Mouse (Mus musculus): ENCODE results near the gene Aldh1a1.
"Not testable (repeated sequence)": the region's sequence is repeated elsewhere in the genome, so short reads cannot be mapped to it uniquely, and the experiment has no call there.

Gene Aldh1a1

GRCm38 (mm10) chr19:20555365-20555764 is 62.9 kb downstream of the Aldh1a1 start:
- DNase-seq (ENCODE audit: low read depth, low spot score) = no peak

DNA sequence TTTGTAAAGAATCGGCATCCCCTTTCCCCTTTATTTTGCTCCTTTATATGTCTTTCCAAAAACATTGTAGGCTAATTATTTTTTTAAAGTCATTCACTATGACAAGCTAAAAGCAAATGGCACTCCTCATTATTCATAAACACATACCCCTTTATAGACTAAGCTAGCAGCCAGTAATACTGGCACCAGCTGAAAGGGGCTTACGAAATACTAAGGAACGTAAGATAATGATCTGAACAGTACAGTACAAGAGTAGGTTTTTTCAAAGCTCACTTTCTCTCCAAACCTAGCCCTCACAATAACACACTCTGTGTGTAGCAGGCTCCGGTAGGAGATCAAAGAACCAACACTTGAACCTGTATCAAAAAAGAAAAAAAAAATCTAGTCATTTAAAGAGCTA is 64.7 kb downstream of the Aldh1a1 start:
- no peak for DNase-seq (ENCODE audit: low read depth, low spot score)

DNA sequence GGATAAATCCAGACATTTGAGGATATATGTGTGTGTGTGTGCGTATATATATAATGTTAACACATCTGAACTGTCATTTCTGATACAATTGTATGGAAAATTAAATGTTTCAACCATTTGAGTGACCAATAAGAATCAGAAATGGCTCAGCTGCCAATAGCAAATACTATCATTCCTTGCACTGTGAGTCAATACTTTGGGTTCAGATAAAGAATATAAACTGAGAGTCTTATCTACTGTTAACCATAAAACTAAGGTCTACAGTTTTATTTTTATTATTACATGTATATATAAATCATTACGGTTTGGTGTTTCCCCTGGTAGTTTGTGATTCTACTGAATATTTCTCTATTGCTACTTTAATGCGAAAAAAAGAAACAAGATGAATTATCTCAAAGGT is 65.6 kb downstream of the Aldh1a1 start:
- no peak for DNase-seq (ENCODE audit: low read depth, low spot score)

DNA sequence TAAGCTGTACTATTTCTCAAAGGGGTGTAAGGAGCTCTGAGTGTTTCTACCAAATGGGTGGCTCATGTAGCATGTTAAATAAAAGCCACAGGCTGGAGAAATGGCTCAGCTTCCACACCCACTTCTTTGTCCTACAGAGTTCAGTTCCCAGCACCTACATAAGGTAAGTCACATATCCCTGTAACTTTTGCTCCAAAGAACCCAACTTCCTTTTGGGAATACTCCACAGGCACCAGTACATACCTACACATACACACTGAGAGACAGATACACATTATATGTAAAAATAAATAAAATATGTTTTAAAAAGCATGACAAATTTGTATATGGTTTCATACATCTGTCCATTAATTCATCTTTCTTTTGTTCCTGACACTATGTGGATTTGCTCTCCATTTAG is 66.0 kb downstream of the Aldh1a1 start:
- no peak for DNase-seq (ENCODE audit: low read depth, low spot score)

- DNase-seq (ENCODE audit: low read depth, low spot score) = no peak
These were observed 66.4 kb downstream of the Aldh1a1 start for GRCm38 (mm10) chr19:20558952-20559351.

- DNase-seq (ENCODE audit: low read depth, low spot score) = no peak
These were observed 67.4 kb downstream of the Aldh1a1 start for GRCm38 (mm10) chr19:20559952-20560351.

GRCm38 (mm10) chr19:20562396-20562795 is 69.9 kb downstream of the Aldh1a1 start:
- no peak for DNase-seq (ENCODE audit: low read depth, low spot score)

DNA sequence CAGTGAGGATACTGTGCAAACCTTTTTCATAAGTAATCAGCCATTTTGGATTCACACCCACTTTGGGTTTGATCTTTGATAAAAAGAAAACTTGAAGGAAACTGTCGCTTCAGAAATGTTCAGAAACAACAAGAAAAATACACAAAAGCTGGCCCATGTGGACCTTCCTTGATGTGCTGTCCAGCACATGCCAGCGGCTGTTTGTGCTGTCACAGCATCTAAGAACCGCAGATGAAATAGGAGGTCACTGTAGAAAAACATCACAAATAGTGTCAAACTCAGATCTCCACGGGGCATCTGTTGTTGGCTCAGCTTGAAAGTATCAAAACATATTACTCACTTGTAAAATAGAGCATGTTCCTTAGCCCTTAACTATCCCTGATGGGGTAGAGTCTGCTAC is 73.8 kb downstream of the Aldh1a1 start:
- peak; percentile 14 for DNase-seq (ENCODE audit: low read depth, low spot score)

DNA sequence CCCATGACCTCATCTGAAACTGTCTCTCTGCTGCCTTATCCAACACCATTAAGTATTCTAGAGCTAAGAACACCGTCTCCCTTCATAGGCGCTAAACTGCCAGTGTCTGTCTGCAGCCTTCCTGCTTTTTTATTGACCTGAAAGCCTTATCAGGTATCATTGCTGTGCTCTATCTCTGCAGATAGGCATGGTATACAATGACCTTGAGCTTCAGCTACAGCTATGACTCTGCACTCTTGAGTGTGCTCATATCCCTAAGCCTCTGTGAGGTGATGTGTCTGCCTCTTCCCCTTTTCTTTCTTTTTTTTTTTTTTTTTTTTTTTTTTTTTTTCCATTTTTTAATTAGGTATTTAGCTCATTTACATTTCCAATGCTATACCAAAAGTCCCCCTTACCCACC is 74.5 kb downstream of the Aldh1a1 start:
- no peak for DNase-seq (ENCODE audit: low read depth, low spot score)

- peak; percentile 3 for DNase-seq (ENCODE audit: low read depth, low spot score)
These were observed 84.5 kb downstream of the Aldh1a1 start for GRCm38 (mm10) chr19:20576984-20577383.

DNA sequence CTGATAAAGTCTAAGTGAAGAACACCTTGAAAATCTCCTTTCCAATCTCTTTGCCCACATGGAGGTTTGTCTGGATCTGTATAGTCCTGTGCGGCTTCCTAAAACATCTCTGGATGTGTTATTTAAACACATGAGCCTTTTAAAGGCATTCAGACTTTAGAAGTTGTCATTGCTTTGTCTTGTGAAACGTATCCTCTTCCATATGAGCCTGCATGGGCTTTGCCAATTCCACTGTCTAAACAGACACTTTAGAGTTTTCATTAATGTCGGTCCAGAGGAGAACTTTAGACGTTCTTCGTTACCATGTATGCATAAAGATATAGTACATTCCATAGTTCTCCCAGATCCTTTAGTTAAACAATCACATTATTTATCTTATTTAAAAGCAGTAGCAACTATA is 84.9 kb downstream of the Aldh1a1 start:
- no peak for DNase-seq (ENCODE audit: low read depth, low spot score)

DNA sequence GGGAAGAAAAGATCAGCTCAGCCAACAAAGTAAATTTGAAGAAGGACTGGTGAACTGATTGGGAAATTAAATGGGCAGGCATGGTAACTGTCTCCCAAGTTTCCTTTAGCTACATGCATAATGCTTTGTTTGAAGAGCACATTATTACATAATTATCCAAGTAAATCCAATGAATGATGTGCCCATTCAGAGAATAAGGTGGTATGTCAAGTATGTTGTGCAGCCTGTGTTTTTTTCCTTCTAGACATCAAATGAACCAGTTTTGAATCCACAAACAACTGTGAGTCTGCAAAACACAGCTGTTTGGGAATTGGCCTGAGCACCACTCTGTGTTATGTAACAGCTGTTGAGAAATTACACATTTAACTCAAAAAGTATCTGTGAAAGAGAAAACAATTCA is 107.4 kb downstream of the Aldh1a1 start:
- DNase-seq (ENCODE audit: low read depth, low spot score) = no peak

GRCm38 (mm10) chr19:20601739-20602138 is 109.2 kb downstream of the Aldh1a1 start:
- peak; percentile 2 for DNase-seq (ENCODE audit: low read depth, low spot score)

DNA sequence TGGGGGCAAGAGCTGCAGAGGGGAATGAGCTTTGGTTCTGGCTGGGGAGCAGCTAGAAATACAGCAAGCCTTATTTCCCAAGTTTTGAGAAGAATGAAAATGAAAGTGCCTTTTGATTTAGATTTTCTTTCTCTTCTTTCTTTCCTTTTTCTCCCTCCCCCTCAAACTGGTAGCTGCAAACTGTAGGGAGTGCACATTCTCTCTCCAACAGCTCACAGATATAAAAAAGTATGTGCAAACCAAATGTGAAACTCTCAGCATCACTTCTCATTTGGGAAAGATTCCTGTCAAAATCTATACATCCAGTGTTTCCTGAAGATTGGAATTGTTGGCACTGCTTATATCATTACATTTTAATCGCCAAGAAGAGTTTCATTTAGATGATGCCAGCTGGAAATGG is 110.7 kb downstream of the Aldh1a1 start:
- no peak for DNase-seq (ENCODE audit: low read depth, low spot score)

GRCm38 (mm10) chr19:20603866-20604265 is 111.4 kb downstream of the Aldh1a1 start:
- DNase-seq (ENCODE audit: low read depth, low spot score) = no peak

DNA sequence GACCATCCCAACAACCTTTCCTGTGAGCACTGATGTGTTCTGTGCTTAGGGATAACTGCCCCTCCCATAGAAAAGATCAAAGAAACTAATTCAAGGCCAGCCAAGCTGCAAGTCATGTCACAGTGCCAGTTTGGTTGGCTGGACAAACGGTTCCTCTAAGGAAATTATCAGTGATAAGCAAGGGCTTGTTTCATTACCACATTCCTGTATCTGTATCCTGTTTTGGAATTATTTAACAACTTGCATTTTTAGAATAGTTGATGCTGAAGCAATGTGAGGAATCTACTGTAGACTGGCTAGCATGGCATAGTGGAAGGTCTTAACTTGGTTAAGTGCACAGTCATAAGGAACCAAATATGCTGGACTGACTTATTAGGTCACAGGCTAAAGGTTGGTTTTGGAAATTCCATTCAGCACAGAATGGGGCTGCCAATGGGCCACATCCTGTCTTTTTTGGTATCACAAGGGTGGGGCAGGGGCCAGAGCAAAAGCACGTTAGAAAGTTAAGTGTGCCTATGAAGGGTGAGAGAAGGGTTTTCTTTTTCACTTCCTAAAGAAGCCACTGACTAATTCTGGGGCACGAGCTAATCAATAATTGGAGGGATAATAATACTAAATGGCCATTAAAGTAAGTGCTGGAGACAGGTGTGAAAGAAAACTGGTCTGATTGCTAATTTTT is 121.9 kb downstream of the Aldh1a1 start:
- DNase-seq (ENCODE audit: low read depth, low spot score) = no peak

DNA sequence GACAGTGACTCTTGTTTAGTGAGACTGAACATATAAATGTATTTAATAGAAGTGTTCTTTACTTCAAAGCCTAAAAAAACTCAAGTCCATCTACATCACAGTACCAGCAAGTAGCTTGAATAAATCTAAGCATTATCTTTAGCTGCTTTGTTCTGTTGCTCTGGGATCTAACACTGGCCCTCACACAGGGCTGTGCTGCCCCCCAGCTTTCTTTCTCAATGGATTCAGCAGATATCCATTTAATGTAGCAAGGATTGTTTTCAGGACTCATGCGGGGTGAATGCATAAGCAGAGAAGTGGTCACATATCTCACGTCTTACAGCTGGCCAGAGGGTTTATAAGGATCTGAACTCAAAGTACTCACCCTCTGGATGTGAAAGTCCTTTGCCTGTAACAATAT is 129.9 kb downstream of the Aldh1a1 start:
- no peak for DNase-seq (ENCODE audit: low read depth, low spot score)

DNA sequence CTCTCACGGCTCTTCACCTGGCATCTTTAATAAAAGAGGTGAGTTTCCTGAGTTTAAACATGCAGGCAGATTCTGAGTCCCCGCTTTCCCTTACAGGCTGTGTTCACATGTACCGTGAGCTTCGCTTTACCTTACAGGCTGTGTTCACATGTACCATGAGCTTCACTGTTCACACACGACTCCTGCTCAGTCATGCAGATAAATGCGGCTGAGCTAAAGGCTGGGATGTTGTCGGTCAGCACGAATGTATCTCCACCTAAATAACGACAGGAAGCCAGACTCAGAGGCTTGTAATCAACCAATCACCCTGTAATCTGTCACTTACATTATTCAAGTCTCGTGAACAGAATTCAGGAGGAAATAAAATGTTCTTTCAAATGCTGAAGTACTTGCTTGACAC is 130.9 kb downstream of the Aldh1a1 start:
- DNase-seq (ENCODE audit: low read depth, low spot score) = no peak

GRCm38 (mm10) chr19:20631020-20631419 is 138.5 kb downstream of the Aldh1a1 start:
- no peak for DNase-seq (ENCODE audit: low read depth, low spot score)

- peak; percentile 78 for DNase-seq (ENCODE audit: low read depth, low spot score)
These were observed 141.6 kb downstream of the Aldh1a1 start for GRCm38 (mm10) chr19:20633876-20634691.

- DNase-seq (ENCODE audit: low read depth, low spot score) = no peak
These were observed 151.8 kb downstream of the Aldh1a1 start for GRCm38 (mm10) chr19:20644346-20644745.

DNA sequence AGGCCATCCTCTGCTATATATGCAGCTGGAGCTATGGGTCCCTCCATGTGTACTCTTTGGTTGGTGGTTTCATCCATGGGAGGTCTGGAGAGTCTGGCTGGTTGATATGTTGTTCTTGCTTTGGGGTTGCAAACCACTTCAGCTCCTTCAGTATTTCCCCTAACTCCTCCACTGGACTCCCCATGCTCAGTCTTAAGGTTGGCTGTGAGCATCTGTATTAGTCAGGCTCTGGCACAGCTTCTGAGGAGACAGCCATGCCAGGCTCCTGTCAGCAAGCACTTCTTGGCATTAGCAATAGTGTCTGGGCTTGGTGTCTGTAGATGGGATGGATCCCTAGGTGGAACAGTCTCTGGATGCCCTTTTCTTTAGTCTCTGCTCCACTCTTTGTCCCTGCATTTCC is 155.0 kb downstream of the Aldh1a1 start:
- not testable (repeated sequence) for DNase-seq (ENCODE audit: low read depth, low spot score)

DNA sequence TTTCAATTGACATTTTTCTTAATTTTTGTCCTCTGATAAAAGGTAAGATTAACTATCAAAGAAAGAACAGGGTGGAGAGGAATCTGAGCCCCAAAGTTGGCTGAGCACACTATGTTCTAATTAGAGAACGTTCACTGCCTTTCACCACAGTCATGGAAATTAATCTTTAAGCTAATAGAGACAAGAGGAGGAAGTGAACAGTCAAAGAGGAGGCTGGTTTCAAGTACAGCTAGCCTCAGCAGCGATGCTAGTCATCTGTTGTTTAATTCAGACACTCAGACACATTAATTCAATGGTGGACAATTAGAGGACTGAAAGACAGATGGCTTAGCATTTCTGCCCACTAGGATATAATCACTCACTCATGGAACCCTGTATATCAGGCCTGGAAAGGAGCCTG is 157.5 kb downstream of the Aldh1a1 start:
- DNase-seq (ENCODE audit: low read depth, low spot score) = no peak

Data from mesoderm, embryonic 11.5 days (tissue).